Comparison of ENCODE assay signal across 8 mouse cellular contexts in the genomic region with DNA sequence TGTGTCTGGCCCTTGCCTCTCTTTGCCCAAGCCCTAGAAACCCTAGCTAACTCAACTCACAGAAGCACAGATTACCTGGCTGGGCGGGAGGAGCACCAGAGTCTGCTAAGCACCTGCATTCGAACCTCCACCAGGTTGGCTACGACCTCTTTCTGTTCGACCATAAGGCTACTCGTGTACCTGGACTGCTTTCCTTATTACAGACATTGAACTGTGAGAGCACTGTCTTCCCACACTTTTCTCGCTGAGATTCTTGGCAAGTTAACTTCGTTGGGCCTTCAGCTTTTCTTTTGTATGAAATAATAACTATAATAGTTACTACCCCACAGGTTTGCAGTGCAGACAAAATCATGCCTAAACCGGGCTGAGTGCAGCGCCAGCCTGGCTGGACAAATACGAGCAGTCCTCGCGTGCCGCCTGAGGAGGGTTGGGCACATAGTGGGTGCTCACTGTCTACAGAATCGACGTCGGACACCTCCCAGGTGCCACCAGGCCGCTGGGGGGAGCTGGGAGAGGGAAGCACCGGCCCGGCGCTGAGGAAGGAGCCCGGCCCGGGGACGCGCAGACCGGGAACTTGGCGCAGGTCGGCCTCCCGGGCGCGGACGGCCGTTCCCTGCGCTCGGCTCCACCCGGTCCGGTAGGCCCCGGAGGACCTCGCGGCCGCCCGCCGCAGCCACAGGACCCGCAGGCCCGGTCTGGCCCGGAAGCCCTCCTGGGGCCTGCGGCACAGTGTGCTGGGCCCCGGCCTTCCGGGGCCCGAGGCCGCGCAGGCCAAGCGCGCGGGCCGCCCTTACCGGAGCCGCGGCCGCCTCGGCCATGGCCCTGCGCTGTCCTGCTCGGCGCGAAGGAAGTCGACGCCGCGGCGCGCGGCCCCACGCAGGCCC. TPM values are rescaled to one million over a fixed set of nuclear protein-coding genes. Genes with fewer than 3 reads are reported as not detected.
DNase-seq lines count a peak whose midpoint lies in the region; ATAC-seq and TF ChIP-seq lines count a peak whose summit lies in the region.

No protein-coding gene starts in this region.

- intact Hi-C loops in heart, adult 2 months (cut with DNase I): loop anchor here (1.0 to 10.0 kb wide), 4 partner anchors 37 to 251 kb away; a partner anchor contains a TSS

- H3K4me2 ChIP-seq in embryonic facial prominence, embryonic 13.5 days: peak overlapping the region; percentile 86
- peak overlapping the region; percentile 69 for H3K4me2 ChIP-seq in midbrain, postnatal 0 days (ENCODE audit: low read depth, low read length, poor library complexity, severe bottlenecking)

- peaks cover 33% of the 10 kb centered on the region for H3K36me3 ChIP-seq in embryonic facial prominence, embryonic 13.5 days
- H3K36me3 ChIP-seq in heart, adult 2 months (ENCODE audit: control insufficient read depth, insufficient read depth, low read length): no peaks in the 10 kb centered on the region
- H3K36me3 ChIP-seq in kidney, adult 2 months (ENCODE audit: control insufficient read depth, insufficient read depth, low read length): peaks cover 3% of the 10 kb centered on the region; the same call in 1 of the 2 replicates
- peaks cover 27% of the 10 kb centered on the region for H3K36me3 ChIP-seq in midbrain, postnatal 0 days (ENCODE audit: insufficient read depth, low read length)
- peaks cover 24% of the 10 kb centered on the region for H3K36me3 ChIP-seq in spleen, adult 2 months (ENCODE audit: control insufficient read depth, insufficient read depth, low read length)

- H3K79me2 ChIP-seq in heart, adult 2 months (replicated peaks; ENCODE audit: control insufficient read depth, insufficient read depth, low read length): no peaks in the 10 kb centered on the region; the same call in 1 of the 2 replicates

- DNase-seq in 3T3-L1 (ENCODE audit: low read depth, low spot score) (peak; percentile 56), liver (peak; percentile 80)
- peak; percentile 84 for DNase-seq in adrenal gland, postnatal 14 days
- peak; percentile 80 to 82 for DNase-seq in heart, adult 2 months
- peak; percentile 79 for DNase-seq in kidney, adult 2 months
- DNase-seq in midbrain, postnatal 0 days (ENCODE audit: low spot score): peak; percentile 62
- peak; percentile 47 to 71 for DNase-seq in spleen, adult 2 months (ENCODE audit: low read depth in 1 of 2, low spot score in 2 of 2)

- H3K4me3 ChIP-seq in embryonic facial prominence, embryonic 13.5 days: peak overlapping the region; percentile 88
- H3K4me3 ChIP-seq in heart, adult 2 months: peak overlapping the region; percentile 78
- H3K4me3 ChIP-seq in kidney, adult 2 months (ENCODE audit: insufficient read depth, low read depth, low read length): peak overlapping the region; percentile 86
- H3K4me3 ChIP-seq in midbrain, postnatal 0 days (ENCODE audit: low read depth, low read length): peak overlapping the region; percentile 83
- peak overlapping the region; percentile 70 for H3K4me3 ChIP-seq in spleen, adult 2 months (ENCODE audit: extremely low read depth, insufficient read depth, insufficient read length)

- peak overlapping the region; percentile 99 for H3K9ac ChIP-seq in embryonic facial prominence, embryonic 13.5 days
- peak overlapping the region; percentile 93 for H3K9ac ChIP-seq in heart, adult 2 months (ENCODE audit: low read depth, low read length)
- peak overlapping the region; percentile 95 for H3K9ac ChIP-seq in midbrain, postnatal 0 days (replicated peaks; ENCODE audit: low read length, poor library complexity, severe bottlenecking)

- peaks cover 13% of the 10 kb centered on the region for H3K4me1 ChIP-seq in embryonic facial prominence, embryonic 13.5 days
- H3K4me1 ChIP-seq in heart, adult 2 months (ENCODE audit: control insufficient read depth, insufficient read depth, low read length): peaks cover 7% of the 10 kb centered on the region
- peaks cover 10% of the 10 kb centered on the region for H3K4me1 ChIP-seq in kidney, adult 2 months (ENCODE audit: control insufficient read depth, insufficient read depth, low read length)
- 0 out of 2 replicates have a peak, but pooled peaks cover 6% of the 10 kb centered on the region for H3K4me1 ChIP-seq in midbrain, postnatal 0 days (ENCODE audit: insufficient read depth, low read length)
- H3K4me1 ChIP-seq in spleen, adult 2 months (ENCODE audit: control insufficient read depth, insufficient read depth, insufficient read length): peaks cover 4% of the 10 kb centered on the region; the same call in 1 of the 2 replicates

- WGBS in embryonic facial prominence, embryonic 13.5 days: 2% methylated on average over 71 of the region's 72 CpGs
- WGBS in heart, adult 2 months: 3% methylated on average over 57 of the region's 72 CpGs
- 2% methylated on average over 72 of the region's 72 CpGs for WGBS in kidney, adult 2 months
- WGBS in midbrain, postnatal 0 days: 3% methylated on average over 49 of the region's 72 CpGs
- WGBS in spleen, adult 2 months: 3% methylated on average over 66 of the region's 72 CpGs

- TF ChIP-seq CTCF in heart, adult 2 months (IDR thresholded peaks at IDR 0.05): peak; percentile 57
- TF ChIP-seq CTCF in kidney, adult 2 months (conservative IDR thresholded peaks at IDR 0.05; ENCODE audit: insufficient read depth, insufficient read length, low read depth, low read length): 0 out of 2 replicates have a peak, but pooled peaks have one; percentile 13
- TF ChIP-seq CTCF in midbrain, postnatal 0 days (IDR thresholded peaks at IDR 0.05): peak; percentile 48
- 0 out of 2 replicates have a peak, but pooled peaks have one; percentile 12 for TF ChIP-seq CTCF in spleen, adult 2 months (IDR thresholded peaks at IDR 0.05; ENCODE audit: extremely low read depth, insufficient read depth, insufficient read length, insufficient replicate concordance)

- peak; percentile 80 for ATAC-seq in embryonic facial prominence, embryonic 13.5 days (ENCODE audit: insufficient number of reproducible peaks, insufficient read depth, low FRiP score, low TSS enrichment, low read depth)
- peak; percentile 79 for ATAC-seq in midbrain, postnatal 0 days (ENCODE audit: low FRiP score)

- TF ChIP-seq POLR2A in heart, adult 2 months (IDR thresholded peaks at IDR 0.05; ENCODE audit: insufficient read depth, low read depth, low read length): no peak
- no peak for TF ChIP-seq POLR2A in kidney, adult 2 months (IDR thresholded peaks at IDR 0.05; ENCODE audit: low read depth, low read length)
- no peak; the same call in 1 of the 2 replicates for TF ChIP-seq POLR2A in spleen, adult 2 months (IDR thresholded peaks at IDR 0.05; ENCODE audit: low read depth, low read length)

- no peaks in the 10 kb centered on the region for H3K9me3 ChIP-seq in embryonic facial prominence, embryonic 13.5 days
- H3K9me3 ChIP-seq in midbrain, postnatal 0 days (ENCODE audit: low read length): no peaks in the 10 kb centered on the region

- peak overlapping the region; percentile 92 for H3K27ac ChIP-seq in embryonic facial prominence, embryonic 13.5 days
- H3K27ac ChIP-seq in heart, adult 2 months: peak overlapping the region; percentile 85
- peak overlapping the region; percentile 76 for H3K27ac ChIP-seq in kidney, adult 2 months (ENCODE audit: insufficient read depth, low read depth, low read length)
- peak overlapping the region; percentile 85 for H3K27ac ChIP-seq in midbrain, postnatal 0 days (ENCODE audit: low read depth, low read length)
- peak overlapping the region; percentile 87 for H3K27ac ChIP-seq in spleen, adult 2 months (ENCODE audit: insufficient read depth, low read length)

- no peak for TF ChIP-seq EP300 in heart, adult 2 months (IDR thresholded peaks at IDR 0.05; ENCODE audit: insufficient read depth, low read depth, low read length)

- no peaks in the 10 kb centered on the region for H3K27me3 ChIP-seq in embryonic facial prominence, embryonic 13.5 days
- H3K27me3 ChIP-seq in heart, adult 2 months (ENCODE audit: control insufficient read depth, insufficient read depth, low read length): no peaks in the 10 kb centered on the region
- no peaks in the 10 kb centered on the region for H3K27me3 ChIP-seq in kidney, adult 2 months (replicated peaks; ENCODE audit: control insufficient read depth, insufficient read depth, low read length)
- no peaks in the 10 kb centered on the region for H3K27me3 ChIP-seq in midbrain, postnatal 0 days (ENCODE audit: insufficient read depth, low read length)
- H3K27me3 ChIP-seq in spleen, adult 2 months (ENCODE audit: control insufficient read depth, insufficient read depth, low read length): no peaks in the 10 kb centered on the region

RNA-seq across cellular contexts. Expression of a gene that starts 0.6 kb away (rescaled TPM):
- total RNA-seq in adrenal gland, postnatal 14 days (2021): 25.0 and 26.7 TPM in 2 replicates
- polyA plus RNA-seq in embryonic facial prominence, embryonic 13.5 days (2015; fragmentation: Nextera tagmentation; extraction: Ambion mirVana): 23.5 and 27.1 TPM in 2 replicates
- total RNA-seq in heart, adult 2 months (2021): 1 to 10 TPM; 9.5 to 9.8 TPM
- polyA plus RNA-seq in heart, adult 2 months (2012; rRNA removed): 8.7 and 10.2 TPM in 2 replicates
- polyA plus RNA-seq in kidney, adult 2 months (2012; rRNA removed): 14.8 and 17.4 TPM in 2 replicates
- 40.0 and 46.7 TPM in 2 replicates for total RNA-seq in midbrain, postnatal 0 days (2014; rRNA removed)
- polyA plus RNA-seq in midbrain, postnatal 0 days (2015; fragmentation: Nextera tagmentation; extraction: Ambion mirVana): 13.9 and 15.7 TPM in 2 replicates
- polyA plus RNA-seq in spleen, adult 2 months (2012; rRNA removed): 22.7 and 27.1 TPM in 2 replicates

RNA-seq across cellular contexts. Expression of a gene that starts 37.1 kb away (rescaled TPM):
- total RNA-seq in adrenal gland, postnatal 14 days (2021): 16.9 and 26.7 TPM in 2 replicates
- polyA plus RNA-seq in embryonic facial prominence, embryonic 13.5 days (2015; fragmentation: Nextera tagmentation; extraction: Ambion mirVana): 8.4 and 8.7 TPM in 2 replicates
- total RNA-seq in heart, adult 2 months (2021): 10 to 100 TPM; 13.8 to 15.6 TPM
- 10.0 and 15.8 TPM in 2 replicates for polyA plus RNA-seq in heart, adult 2 months (2012; rRNA removed)
- 16.8 and 19.3 TPM in 2 replicates for polyA plus RNA-seq in kidney, adult 2 months (2012; rRNA removed)
- total RNA-seq in midbrain, postnatal 0 days (2014; rRNA removed): 36.8 and 37.5 TPM in 2 replicates
- 15.8 and 18.1 TPM in 2 replicates for polyA plus RNA-seq in midbrain, postnatal 0 days (2015; fragmentation: Nextera tagmentation; extraction: Ambion mirVana)
- polyA plus RNA-seq in spleen, adult 2 months (2012; rRNA removed): 17.1 and 19.2 TPM in 2 replicates

Comparison
In these comparisons a context has a peak if more than half of its experiments do, and no peak if none do; other contexts are left out.
1. Peak in every context shown above with its lines: DNase-seq, ATAC-seq, H3K4me3 ChIP-seq and H3K27ac ChIP-seq.